Mouse (Mus musculus): Measurements from ENCODE around the gene Rhog. TPM values are rescaled to one million over a fixed set of nuclear protein-coding genes. Genes with fewer than 3 reads are reported as not detected.

The Rhog gene
- 1.5 TPM for polyA plus RNA-seq (2014; fragmentation: Illumina TruSeq; extraction: RNeasy Lipid Tissue Mini Kit (QIAGEN cat#74804); ENCODE audit: low replicate concordance)

GRCm38 (mm10) chr7:102255954-102256353 is at the start of gene Rhog:
Gene Rhog (minus strand): TSS chr7:102256054.

GRCm38 (mm10) chr7:102267601-102268394 is 11.9 kb upstream of the Rhog start, which contains the start of gene Stim1:
Gene Stim1 (plus strand): TSS chr7:102267806.

GRCm38 (mm10) chr7:102209756-102210721 is 45.8 kb downstream of the Rhog start, which contains the start of the genes Nup98 and Pgap2:
Gene Nup98 (minus strand): TSS chr7:102210176.
Gene Pgap2 (plus strand): TSS chr7:102210208.

Other genes starting within 250 kb of the Rhog start
- gene Il18bp, start 237.4 kb downstream of the Rhog start, polyA plus RNA-seq (2014; fragmentation: Illumina TruSeq; extraction: RNeasy Lipid Tissue Mini Kit (QIAGEN cat#74804); ENCODE audit: low replicate concordance): 12.4 TPM
- 23.8 TPM for gene Rnf121, start 190.6 kb downstream of the Rhog start, polyA plus RNA-seq (2014; fragmentation: Illumina TruSeq; extraction: RNeasy Lipid Tissue Mini Kit (QIAGEN cat#74804); ENCODE audit: low replicate concordance)
- 11.6 TPM for gene Xndc1, start 190.5 kb downstream of the Rhog start, polyA plus RNA-seq (2014; fragmentation: Illumina TruSeq; extraction: RNeasy Lipid Tissue Mini Kit (QIAGEN cat#74804); ENCODE audit: low replicate concordance)
- 0.11 TPM for gene Xntrpc, start 190.3 kb downstream of the Rhog start, polyA plus RNA-seq (2014; fragmentation: Illumina TruSeq; extraction: RNeasy Lipid Tissue Mini Kit (QIAGEN cat#74804); ENCODE audit: low replicate concordance)
- gene Trpc2, start 172.9 kb downstream of the Rhog start, polyA plus RNA-seq (2014; fragmentation: Illumina TruSeq; extraction: RNeasy Lipid Tissue Mini Kit (QIAGEN cat#74804); ENCODE audit: low replicate concordance): not detected
- gene Art1, start 154.3 kb downstream of the Rhog start, polyA plus RNA-seq (2014; fragmentation: Illumina TruSeq; extraction: RNeasy Lipid Tissue Mini Kit (QIAGEN cat#74804); ENCODE audit: low replicate concordance): not detected
- not detected for gene Art5, start 146.6 kb downstream of the Rhog start, polyA plus RNA-seq (2014; fragmentation: Illumina TruSeq; extraction: RNeasy Lipid Tissue Mini Kit (QIAGEN cat#74804); ENCODE audit: low replicate concordance)
- gene Chrna10, start 139.2 kb downstream of the Rhog start, polyA plus RNA-seq (2014; fragmentation: Illumina TruSeq; extraction: RNeasy Lipid Tissue Mini Kit (QIAGEN cat#74804); ENCODE audit: low replicate concordance): not detected
- gene Nup98, start 45.9 kb downstream of the Rhog start, polyA plus RNA-seq (2014; fragmentation: Illumina TruSeq; extraction: RNeasy Lipid Tissue Mini Kit (QIAGEN cat#74804); ENCODE audit: low replicate concordance): 29.9 TPM
- gene Pgap2, start 45.8 kb downstream of the Rhog start, polyA plus RNA-seq (2014; fragmentation: Illumina TruSeq; extraction: RNeasy Lipid Tissue Mini Kit (QIAGEN cat#74804); ENCODE audit: low replicate concordance): 27.7 TPM
- gene Stim1, start 11.8 kb upstream of the Rhog start, polyA plus RNA-seq (2014; fragmentation: Illumina TruSeq; extraction: RNeasy Lipid Tissue Mini Kit (QIAGEN cat#74804); ENCODE audit: low replicate concordance): 4.9 TPM
- gene Rrm1, start 185.6 kb upstream of the Rhog start, polyA plus RNA-seq (2014; fragmentation: Illumina TruSeq; extraction: RNeasy Lipid Tissue Mini Kit (QIAGEN cat#74804); ENCODE audit: low replicate concordance): 35.8 TPM
- gene Olfr543, start 225.6 kb upstream of the Rhog start, polyA plus RNA-seq (2014; fragmentation: Illumina TruSeq; extraction: RNeasy Lipid Tissue Mini Kit (QIAGEN cat#74804); ENCODE audit: low replicate concordance): not detected
- gene Olfr544, start 232.3 kb upstream of the Rhog start, polyA plus RNA-seq (2014; fragmentation: Illumina TruSeq; extraction: RNeasy Lipid Tissue Mini Kit (QIAGEN cat#74804); ENCODE audit: low replicate concordance): not detected
- gene Olfr545, start 243.5 kb upstream of the Rhog start, polyA plus RNA-seq (2014; fragmentation: Illumina TruSeq; extraction: RNeasy Lipid Tissue Mini Kit (QIAGEN cat#74804); ENCODE audit: low replicate concordance): not detected